Mouse (Mus musculus) B cell, adult (primary cell): ENCODE results near the gene Mboat7. TPM values are rescaled to one million over a fixed set of nuclear protein-coding genes. Genes with fewer than 3 reads are reported as not detected.

Experiments used
- total RNA-seq: library from RNA; stranded (reverse); gene quantifications from 4 replicates; pipeline ENCODE4 v1.2.4, GENCODE M21; 2023; ENCODE audit not compliant: inconsistent age

Gene Mboat7
- total RNA-seq, result 56.5 to 58.7 TPM (median 57.9 TPM) in 4 replicates

DNA sequence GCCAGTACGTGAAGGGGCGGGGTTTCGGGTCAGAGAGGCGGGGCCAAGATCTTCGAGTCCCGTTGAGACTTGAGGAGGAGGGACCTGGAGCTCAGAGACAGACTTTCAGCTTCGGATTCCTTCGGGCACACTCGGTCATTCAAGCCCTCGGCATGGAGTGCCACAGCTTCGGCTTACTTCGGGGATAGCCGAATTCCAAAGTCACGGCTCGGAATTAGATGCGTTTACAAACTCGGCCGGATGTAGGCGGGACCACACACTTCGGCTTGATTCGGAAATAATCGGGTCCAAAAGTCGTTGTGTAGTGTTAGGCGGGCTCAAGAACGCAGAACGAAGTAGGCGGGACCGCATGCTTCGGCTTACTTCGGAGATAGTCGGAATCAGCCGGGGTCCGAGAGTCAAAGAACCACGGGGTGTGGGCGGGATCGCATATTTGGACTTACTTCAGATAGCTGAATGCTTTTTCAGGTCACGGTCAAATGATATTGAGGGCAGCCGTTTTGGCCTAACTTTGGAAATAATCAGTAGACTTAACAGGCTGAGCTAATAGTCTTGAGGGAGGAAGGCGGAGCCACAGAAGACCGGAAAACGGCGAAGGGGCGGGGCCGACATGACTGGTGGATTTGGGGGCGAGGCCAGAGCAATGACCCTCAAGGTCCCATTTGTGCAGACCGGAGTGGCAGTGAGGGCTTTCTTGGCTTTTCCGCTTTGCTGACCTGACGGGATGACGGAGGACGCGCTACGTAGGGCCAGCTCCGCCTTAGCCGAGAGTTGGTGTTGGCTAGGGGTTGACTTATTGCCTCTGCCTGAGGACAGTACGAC is at the start of gene Mboat7:
TSS of gene Mboat7 (minus strand) at position 537 of the 822 bp plus-strand sequence.

DNA sequence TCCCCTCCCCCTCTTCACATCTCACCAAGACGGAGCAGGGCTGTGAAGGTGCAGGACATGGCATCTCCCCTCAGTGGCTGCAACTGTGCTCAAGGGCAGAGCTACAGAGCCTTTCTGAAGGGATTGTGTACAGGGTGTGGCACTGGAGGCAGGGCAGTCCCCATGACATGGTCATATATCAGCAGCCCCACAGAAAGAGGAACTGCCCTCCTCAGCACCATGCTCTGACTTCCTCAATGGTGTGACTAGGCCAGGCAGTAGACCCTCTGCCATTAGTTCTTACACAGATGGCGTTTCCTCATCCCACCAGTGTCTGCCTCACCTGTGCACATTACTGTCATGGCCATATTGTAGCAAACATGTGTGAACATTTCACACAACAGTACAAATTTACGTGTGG is 26.9 kb upstream of the Mboat7 start, which contains the start of gene Pirb:
TSS of gene Pirb (minus strand) at position 124 of the 400 bp plus-strand sequence.

DNA sequence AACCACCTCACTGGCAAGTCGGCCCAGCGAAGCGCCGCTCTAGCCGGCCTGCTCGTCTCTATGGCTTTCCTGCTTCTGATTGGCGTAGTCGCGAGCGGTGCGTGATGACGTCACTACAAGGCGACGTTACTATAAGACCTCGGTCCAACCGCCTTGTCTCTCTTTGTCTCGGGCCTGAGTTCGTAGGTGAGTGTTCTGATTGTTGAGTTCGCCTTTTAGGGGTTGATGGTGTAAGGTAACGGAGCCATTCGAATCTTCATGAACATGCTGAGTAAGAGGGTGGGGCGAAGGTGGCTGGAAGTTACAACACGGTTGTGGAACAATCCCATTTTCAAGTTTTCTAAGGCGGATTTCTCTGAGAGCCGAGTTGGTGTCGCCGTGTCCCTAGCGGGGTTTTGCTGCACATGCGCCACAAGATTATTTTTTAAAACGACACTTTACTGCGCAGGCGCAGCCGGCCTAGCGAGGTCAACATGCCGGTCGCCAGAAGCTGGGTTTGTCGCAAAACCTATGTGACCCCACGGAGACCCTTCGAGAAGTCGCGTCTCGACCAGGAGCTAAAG is 10.6 kb upstream of the Mboat7 start, which contains the start of gene Rps9:
TSS of gene Rps9 (plus strand) at position 115 of the 563 bp plus-strand sequence.

DNA sequence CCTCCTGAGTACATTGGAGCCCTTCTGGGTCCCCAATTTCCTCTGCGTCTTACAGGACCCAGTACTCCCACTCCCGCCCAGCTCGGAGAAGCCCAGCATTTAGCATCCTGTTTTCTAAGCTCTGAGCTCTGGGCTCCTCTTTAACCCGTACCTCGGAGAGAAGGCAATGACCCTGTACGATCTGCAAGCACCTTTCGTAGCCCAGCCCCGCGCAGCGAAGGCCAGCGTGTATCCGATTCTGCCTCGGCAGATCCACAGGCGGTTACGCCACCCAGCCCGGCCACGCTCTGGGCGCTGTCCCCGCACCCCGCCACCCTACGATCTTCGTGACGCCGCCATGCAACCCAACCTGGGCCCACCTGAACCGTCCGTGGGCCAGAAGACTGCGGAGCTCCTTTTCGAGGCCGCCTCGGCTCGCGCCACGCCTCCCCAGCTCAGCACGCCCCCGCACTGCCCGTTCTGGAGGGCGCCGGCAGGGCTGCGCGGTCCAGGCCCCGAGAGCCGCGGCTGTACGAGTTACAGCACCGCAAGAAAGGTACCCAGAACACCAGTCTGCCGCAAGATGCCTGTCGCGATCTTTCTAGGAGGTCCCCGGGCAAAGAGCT is 839 bp downstream of the Mboat7 start, which contains the start of gene Tsen34:
TSS of gene Tsen34 (plus strand) at position 482 of the 605 bp plus-strand sequence.

DNA sequence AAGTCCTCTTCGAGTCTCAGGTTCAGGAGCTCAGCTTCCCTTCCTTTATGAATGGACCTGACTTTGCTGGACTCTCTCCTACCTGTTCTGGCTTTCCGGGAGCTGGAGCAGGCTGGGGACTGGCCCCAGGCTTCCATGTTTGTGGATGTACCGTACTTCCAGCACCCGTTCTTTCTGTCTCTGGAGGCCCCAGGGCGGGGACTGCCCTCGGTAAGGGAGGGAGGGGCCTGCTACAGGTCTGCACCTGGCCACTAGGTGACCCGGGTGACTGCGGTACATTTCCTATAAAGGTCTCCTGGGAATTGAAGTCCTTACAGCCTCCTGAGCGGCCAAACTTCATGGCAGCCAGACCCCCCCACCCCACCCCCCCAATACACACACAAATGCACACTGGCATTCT is 16.0 kb downstream of the Mboat7 start, which contains the start of gene Tmc4:
TSS of gene Tmc4 (minus strand) at position 212 of the 400 bp plus-strand sequence.

DNA sequence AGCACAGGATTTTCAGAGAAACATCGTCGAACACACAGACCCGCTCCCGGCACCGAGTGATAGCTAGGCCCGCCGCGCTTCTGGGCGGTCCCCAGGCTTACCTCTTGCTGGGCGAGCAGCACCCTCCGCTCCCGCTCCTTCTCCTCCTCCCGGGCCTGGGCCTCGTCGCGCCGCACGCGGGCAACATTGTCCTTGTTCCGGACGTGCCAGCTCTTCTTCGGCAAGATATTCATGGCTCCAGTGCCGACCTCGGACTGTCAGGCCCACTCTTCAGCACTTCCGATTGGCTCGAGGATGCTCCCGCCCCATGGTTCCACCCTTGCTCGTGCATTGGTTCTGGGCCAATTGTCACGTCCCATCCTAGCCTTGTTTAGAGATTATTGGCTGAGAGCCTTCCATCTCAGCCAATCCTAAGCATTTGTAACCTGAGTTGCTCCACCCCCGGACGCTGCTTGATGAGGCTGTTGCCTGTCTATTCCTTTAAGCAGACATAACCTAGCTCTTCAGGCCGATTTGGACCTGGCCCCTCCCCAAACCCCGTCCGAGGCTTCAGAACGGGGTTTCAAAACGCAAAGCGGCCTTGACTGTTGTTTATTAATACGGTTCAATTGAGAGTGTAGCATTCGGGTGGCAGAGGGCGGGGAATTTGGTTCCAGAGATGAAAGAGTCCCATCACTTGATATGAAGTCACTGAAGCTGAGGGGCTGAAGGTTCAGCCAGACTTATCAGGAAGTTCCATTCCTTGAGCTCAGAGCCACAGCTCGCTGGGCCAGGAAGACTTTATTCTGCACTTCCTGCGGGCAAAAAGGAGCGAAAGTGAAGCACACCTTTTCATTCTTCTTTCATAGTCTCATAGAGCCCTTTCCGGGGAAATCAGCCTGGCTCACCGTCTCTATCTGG is 27.9 kb downstream of the Mboat7 start, which contains the start of gene Leng1:
TSS of gene Leng1 (minus strand) at position 626 of the 900 bp plus-strand sequence.

DNA sequence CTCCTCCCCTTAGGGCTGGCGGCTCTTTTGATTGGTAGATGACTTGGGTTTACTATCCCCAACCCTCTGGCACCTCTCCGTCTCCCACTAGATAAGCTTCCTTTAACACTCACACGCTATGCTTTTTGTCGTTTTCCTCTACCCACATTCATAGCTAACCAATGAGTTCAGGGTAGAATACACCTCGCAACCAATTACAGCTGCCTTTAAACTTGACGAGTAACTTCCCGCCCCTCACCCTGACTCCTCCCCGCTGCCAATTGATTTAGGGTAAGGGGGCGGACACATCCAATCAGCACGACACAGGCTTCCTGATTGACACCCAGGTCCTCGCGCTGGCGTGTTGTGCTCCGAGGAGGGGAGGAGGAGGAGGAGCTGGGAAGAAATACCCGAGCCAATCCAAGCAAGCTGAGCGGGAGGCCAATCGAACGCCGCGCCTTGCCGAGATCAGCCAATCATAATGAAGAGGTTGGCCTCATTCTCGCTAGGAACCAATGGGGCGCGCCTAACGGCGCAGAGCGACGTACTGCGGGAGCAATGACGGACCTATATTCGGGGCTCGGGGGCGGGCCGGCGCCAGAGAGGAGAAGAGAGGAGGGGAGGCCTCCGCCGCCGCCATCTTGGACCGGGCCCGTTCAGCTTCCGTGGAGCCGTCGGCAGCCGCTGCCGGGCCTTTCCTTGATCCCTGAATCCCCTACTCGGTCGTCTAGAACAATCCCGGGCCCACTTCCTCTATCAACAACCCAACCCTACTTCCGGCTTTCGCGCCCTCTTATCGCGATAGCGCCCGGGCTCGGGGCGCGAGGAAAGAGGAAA is 48.4 kb downstream of the Mboat7 start, which contains the start of gene Cnot3:
TSS of gene Cnot3 (plus strand) at position 597 of the 816 bp plus-strand sequence.

DNA sequence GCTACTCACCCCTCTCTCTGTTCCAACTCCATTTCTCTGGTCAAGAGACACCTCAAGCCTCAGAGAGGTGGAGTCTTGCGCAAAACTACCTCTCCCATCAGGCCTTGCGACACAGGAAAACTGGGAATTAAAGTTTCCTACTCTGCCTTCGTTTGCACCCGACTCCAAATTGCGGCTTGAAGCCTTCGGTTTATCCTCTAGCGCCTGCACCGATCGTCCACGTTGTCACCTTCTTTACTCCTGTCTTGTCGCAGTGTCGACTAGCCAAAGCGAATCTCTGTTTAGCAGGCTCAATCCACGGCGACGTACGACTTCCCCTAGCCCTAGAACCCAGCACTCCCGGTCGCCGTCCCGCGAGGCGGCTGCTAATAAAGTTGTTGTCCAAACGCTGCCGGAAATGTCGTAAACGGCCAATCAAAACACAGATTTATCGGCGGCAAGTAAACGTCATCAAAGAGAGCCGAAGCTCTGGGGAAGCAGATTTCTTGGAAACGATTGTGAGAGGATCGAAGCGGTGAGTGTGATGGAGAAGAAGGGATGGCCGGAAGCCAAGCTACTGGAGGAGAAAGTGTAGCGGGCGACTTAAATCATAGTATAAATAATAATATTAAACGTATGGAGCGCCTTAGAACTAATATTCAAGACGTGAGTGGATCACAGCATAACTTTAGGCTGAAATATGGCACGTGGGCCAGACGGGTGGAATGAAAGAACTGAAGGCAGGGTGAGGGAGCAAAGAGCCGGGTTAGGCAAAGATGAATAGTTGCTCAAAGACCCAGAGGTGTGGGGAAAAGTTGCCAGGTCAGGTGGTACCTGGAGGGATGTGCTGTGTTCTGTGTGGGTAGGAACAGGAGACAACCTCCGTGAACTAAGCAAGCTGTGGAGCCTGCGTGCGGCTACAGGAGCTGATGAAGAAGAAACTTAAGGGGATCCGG is 63.5 kb downstream of the Mboat7 start, which contains the start of the genes Tfpt and Prpf31:
TSS of gene Tfpt (minus strand) at position 387 of the 935 bp plus-strand sequence.
TSS of gene Prpf31 (plus strand) at position 443 of the 935 bp plus-strand sequence.

Other genes with a start within 250 kb of the Mboat7 start
- not detected in 4 replicates for gene Tarm1, start 190.9 kb downstream of the Mboat7 start, total RNA-seq
- gene Oscar, start 77.4 kb downstream of the Mboat7 start, total RNA-seq, result not detected in 4 replicates
- gene Ndufa3, start 76.2 kb downstream of the Mboat7 start, total RNA-seq, result 318 to 337 TPM (median 324 TPM) in 4 replicates
- gene Tfpt, start 63.6 kb downstream of the Mboat7 start, total RNA-seq, result 16.6 to 33.6 TPM (median 24.7 TPM) in 4 replicates
- 65.9 to 73.2 TPM (median 66.6 TPM) in 4 replicates for gene Prpf31, start 63.5 kb downstream of the Mboat7 start, total RNA-seq
- gene Cnot3, start 48.3 kb downstream of the Mboat7 start, total RNA-seq, result 114 to 134 TPM (median 124 TPM) in 4 replicates
- gene Leng1, start 27.7 kb downstream of the Mboat7 start, total RNA-seq, result 7.8 to 9.6 TPM (median 9.3 TPM) in 4 replicates
- 6.5 to 11.9 TPM (median 9.4 TPM) in 4 replicates for gene Tmc4, start 16.0 kb downstream of the Mboat7 start, total RNA-seq
- gene Tsen34, start 660 bp downstream of the Mboat7 start, total RNA-seq, result 27.6 to 31.2 TPM (median 30.4 TPM) in 4 replicates
- 2,078 to 2,320 TPM (median 2,119 TPM) in 4 replicates for gene Rps9, start 10.5 kb upstream of the Mboat7 start, total RNA-seq
- 34.2 to 36.4 TPM (median 35.1 TPM) in 4 replicates for gene Pirb, start 26.9 kb upstream of the Mboat7 start, total RNA-seq
- gene Gm15448, start 132.2 kb upstream of the Mboat7 start, total RNA-seq, result 4.1 to 7.9 TPM (median 5.5 TPM) in 4 replicates
- gene Pira2, start 151.5 kb upstream of the Mboat7 start, total RNA-seq, result 8.5 to 11.0 TPM (median 9.8 TPM) in 4 replicates
- 4.4 to 6.5 TPM (median 5.2 TPM) in 4 replicates for gene Gm14548, start 204.6 kb upstream of the Mboat7 start, total RNA-seq
- 3.5 to 5.5 TPM (median 4.5 TPM) in 4 replicates for gene Lilra6, start 222.0 kb upstream of the Mboat7 start, total RNA-seq